Mouse (Mus musculus) limb, embryonic 11.5 days (tissue): ENCODE data around the gene Tenm4. TPM values are rescaled to one million over a fixed set of nuclear protein-coding genes. Genes with fewer than 3 reads are reported as not detected.
A peak's percentile ranks its signal among the peaks of the same experiment; 100 is the strongest.

Experiments
- ATAC-seq: fragments of 200-750 bp; cut with Nextera tagmentation; 2 replicates; pipeline ENCODE4 v1.8.0; 2017; ENCODE audit warnings: low read depth; ENCODE audit not compliant: insufficient number of reproducible peaks, low FRiP score, low TSS enrichment
- DNase-seq: peaks from one replicate; pipeline ENCODE4 v3.0.0-alpha.2; 2015; ENCODE audit warnings: low spot score
- H3K27ac ChIP-seq: fragments of 300-500 bp; sonication (generic); replicated peaks from 2 replicates; pipeline ENCODE4 v1.5.1; 2014; ENCODE audit warnings: low read depth, mild to moderate bottlenecking, low read length
- H3K27me3 ChIP-seq: fragments of 300-500 bp; sonication (generic); 2 replicates; pipeline ENCODE4 v1.6.1; 2014; ENCODE audit warnings: mild to moderate bottlenecking, low read length, mixed read lengths; ENCODE audit not compliant: control insufficient read depth, insufficient read depth
- H3K36me3 ChIP-seq: fragments of 300-500 bp; sonication (generic); 2 replicates; pipeline ENCODE4 v1.6.1; 2014; ENCODE audit warnings: mild to moderate bottlenecking, low read length, moderate library complexity, mixed read lengths; ENCODE audit not compliant: control insufficient read depth, insufficient read depth
- H3K4me1 ChIP-seq: fragments of 300-500 bp; sonication (generic); 2 replicates; pipeline ENCODE4 v1.6.1; 2014; ENCODE audit warnings: low read length, mixed read lengths; ENCODE audit not compliant: control insufficient read depth, insufficient read depth
- H3K4me2 ChIP-seq: fragments of 300-500 bp; sonication (generic); 2 replicates; pipeline ENCODE4 v1.6.1; 2014; ENCODE audit warnings: low read depth, mild to moderate bottlenecking, moderate library complexity; ENCODE audit not compliant: severe bottlenecking
- H3K4me3 ChIP-seq: fragments of 300-500 bp; sonication (generic); 2 replicates; pipeline ENCODE4 v1.5.1; 2014; ENCODE audit warnings: low read depth, low read length
- H3K9ac ChIP-seq: fragments of 300-500 bp; sonication (generic); 2 replicates; pipeline ENCODE4 v1.6.1; 2014; ENCODE audit warnings: mild to moderate bottlenecking, low read length
- H3K9me3 ChIP-seq: fragments of 300-500 bp; sonication (generic); 2 replicates; pipeline ENCODE4 v1.6.1; 2016; ENCODE audit warnings: low read length; ENCODE audit not compliant: control insufficient read depth
- WGBS: fragments of 180-500 bp; shearing (Covaris S2); extraction: QIAGEN DNeasy Blood & Tissue Kit; methylation state at CpG from one replicate; pipeline ENCODE4 v1.1.7; 2014; 5-methylcytosine and 5-hydroxymethylcytosine counted together
- polyA plus RNA-seq: library from polyadenylated mRNA; unstranded; fragments of >200 nt; fragmentation: Nextera tagmentation; extraction: Ambion mirVana; gene quantifications from 2 replicates; pipeline ENCODE4 v1.2.1, GENCODE M21; 2014

Gene Tenm4
- polyA plus RNA-seq, result 43.1 and 45.1 TPM in 2 replicates

DNA sequence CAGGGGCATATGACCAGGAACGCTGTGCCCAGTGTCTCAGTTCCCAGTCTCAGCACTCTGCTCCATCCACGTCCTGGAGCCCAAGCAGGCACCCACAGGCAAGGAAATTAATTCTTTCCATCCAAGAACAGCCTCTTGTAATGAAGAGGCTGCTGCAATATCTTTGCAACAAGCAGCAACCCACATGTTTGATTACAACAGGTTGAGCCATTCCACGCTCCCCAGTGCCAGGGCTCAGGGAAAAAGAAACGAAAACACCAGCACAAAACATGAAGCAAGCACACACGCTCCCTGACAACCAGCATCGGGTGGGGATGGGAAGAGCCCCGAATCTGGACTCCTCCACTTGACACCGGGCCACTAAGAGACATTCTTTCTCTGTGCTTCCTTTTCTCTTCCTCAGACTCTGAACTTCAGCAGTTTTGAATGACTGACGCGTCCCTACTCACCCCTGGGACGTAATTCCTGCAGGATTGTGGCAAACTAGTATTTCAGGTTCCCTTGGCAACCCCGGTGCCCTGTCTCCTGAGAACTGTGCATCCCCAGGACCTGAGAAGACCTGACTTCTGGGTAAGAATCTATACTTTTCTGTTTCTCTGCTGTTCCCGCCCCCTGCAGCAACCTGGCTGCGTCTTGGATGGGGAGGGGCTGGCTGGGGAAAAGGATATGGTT, at the start of gene Tenm4:
Tenm4 (plus strand) TSS at position 323 of the 672 bp plus-strand sequence.
- Histone ChIP-seq H3K9me3 (no peaks in the 10 kb centered on the region), H3K9ac (no peak within 1 kb of the TSS), H3K27me3 (no peaks in the 10 kb centered on the region), H3K4me1 (peaks cover 8% of the 10 kb centered on the region; the same call in 1 of the 2 replicates), H3K36me3 (no peaks in the 10 kb centered on the region), H3K4me3 (no peak within 1 kb of the TSS), H3K27ac (no peak within 1 kb of the TSS), H3K4me2 (no peak within 1 kb of the TSS)
- 41% methylated on average over 14 of the region's 14 CpGs for WGBS
- DNase-seq (no peak), ATAC-seq (no peak)

GRCm38 (mm10) chr7:96130763-96131162, 40.3 kb upstream of the Tenm4 start:
- Histone ChIP-seq H3K9ac (no peak overlapping the region), H3K4me3 (no peak overlapping the region), H3K4me1 (no peaks in the 10 kb centered on the region), H3K27me3 (no peaks in the 10 kb centered on the region), H3K27ac (no peak overlapping the region), H3K9me3 (no peaks in the 10 kb centered on the region), H3K36me3 (no peaks in the 10 kb centered on the region), H3K4me2 (no peak overlapping the region)
- DNase-seq (no peak), ATAC-seq (no peak)
- 54% methylated on average over 4 of the region's 4 CpGs for WGBS

- DNase-seq, result no peak
- Histone ChIP-seq H3K9ac (no peak overlapping the region), H3K9me3 (no peaks in the 10 kb centered on the region), H3K4me1 (no peaks in the 10 kb centered on the region), H3K27ac (no peak overlapping the region), H3K36me3 (no peaks in the 10 kb centered on the region), H3K4me3 (no peak overlapping the region), H3K4me2 (no peak overlapping the region), H3K27me3 (no peaks in the 10 kb centered on the region)
- ATAC-seq, result no peak
- WGBS, result 83% methylated on average over 1 of the region's 1 CpGs
These were observed 39.9 kb upstream of the Tenm4 start for GRCm38 (mm10) chr7:96131175-96131574.

DNA sequence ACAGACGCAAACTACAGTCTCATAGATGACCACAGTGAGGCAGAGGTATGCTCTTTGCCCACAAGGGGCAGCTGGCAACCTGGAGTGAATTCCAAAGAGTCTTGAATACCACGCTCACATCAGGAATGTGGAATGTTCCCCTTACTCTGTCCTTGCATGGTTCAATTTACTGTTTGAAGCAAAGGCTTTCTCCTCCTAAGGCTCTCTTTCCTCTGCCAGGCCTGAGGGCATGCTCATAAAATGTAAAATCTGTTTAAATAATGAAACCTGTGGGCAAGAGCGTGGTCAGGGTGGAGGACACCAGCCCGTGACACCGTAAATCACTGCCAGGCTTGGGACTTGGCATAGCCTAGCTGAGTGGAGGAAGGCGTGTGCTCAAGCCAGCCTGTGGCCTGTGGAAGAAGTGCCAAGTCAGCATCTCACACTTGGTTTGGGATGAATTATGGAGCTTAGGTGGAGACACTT, 34.5 kb upstream of the Tenm4 start:
- H3K9me3 ChIP-seq, result no peaks in the 10 kb centered on the region
- WGBS, result 82% methylated on average over 6 of the region's 6 CpGs
- ATAC-seq (no peak), DNase-seq (no peak)
- H3K36me3 ChIP-seq, result no peaks in the 10 kb centered on the region
- H3K27me3 ChIP-seq, result no peaks in the 10 kb centered on the region
- no peak overlapping the region for H3K4me2 ChIP-seq
- no peak overlapping the region for H3K27ac ChIP-seq
- H3K4me3 ChIP-seq, result no peak overlapping the region
- no peak overlapping the region for H3K9ac ChIP-seq
- H3K4me1 ChIP-seq, result no peaks in the 10 kb centered on the region

- Histone ChIP-seq H3K9ac (no peak overlapping the region), H3K4me3 (no peak overlapping the region), H3K9me3 (no peaks in the 10 kb centered on the region), H3K4me1 (no peaks in the 10 kb centered on the region), H3K27ac (no peak overlapping the region), H3K36me3 (no peaks in the 10 kb centered on the region), H3K4me2 (no peak overlapping the region), H3K27me3 (no peaks in the 10 kb centered on the region)
- no peak for ATAC-seq
- DNase-seq, result no peak
- 88% methylated on average over 4 of the region's 4 CpGs for WGBS
These were observed 29.2 kb upstream of the Tenm4 start for GRCm38 (mm10) chr7:96141876-96142275.

GRCm38 (mm10) chr7:96142973-96143596, 28.0 kb upstream of the Tenm4 start:
- Histone ChIP-seq H3K27me3 (no peaks in the 10 kb centered on the region), H3K4me3 (no peak overlapping the region), H3K36me3 (no peaks in the 10 kb centered on the region), H3K9me3 (no peaks in the 10 kb centered on the region), H3K4me1 (no peaks in the 10 kb centered on the region), H3K9ac (no peak overlapping the region), H3K27ac (no peak overlapping the region), H3K4me2 (no peak overlapping the region)
- DNase-seq, result no peak
- ATAC-seq, result no peak
- 77% methylated on average over 3 of the region's 3 CpGs for WGBS

DNA sequence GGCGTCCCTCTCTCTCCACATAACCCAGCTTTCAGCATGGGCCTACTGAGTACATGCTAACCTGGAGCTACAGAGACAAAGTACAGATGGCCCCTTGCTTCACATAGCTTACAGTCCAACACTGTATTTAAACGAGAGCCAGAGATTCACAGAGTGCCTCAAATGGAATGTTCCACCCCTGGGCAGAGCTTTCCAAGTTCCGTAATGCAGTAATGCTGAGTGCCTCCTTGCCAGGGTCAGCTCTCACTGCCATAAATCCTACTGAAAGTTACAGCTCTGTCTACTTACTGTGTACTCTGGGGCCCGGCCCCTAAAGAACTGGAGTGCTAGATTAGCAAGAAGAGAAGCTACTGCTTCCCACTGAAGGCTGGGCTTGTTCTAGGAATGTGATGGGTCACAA, 23.6 kb upstream of the Tenm4 start:
- no peaks in the 10 kb centered on the region for H3K36me3 ChIP-seq
- no peak overlapping the region for H3K27ac ChIP-seq
- no peak overlapping the region for H3K4me2 ChIP-seq
- DNase-seq (no peak), ATAC-seq (peak; percentile 35; the same call in 1 of the 2 replicates)
- H3K9me3 ChIP-seq, result no peaks in the 10 kb centered on the region
- no peaks in the 10 kb centered on the region for H3K27me3 ChIP-seq
- no peak overlapping the region for H3K9ac ChIP-seq
- no peaks in the 10 kb centered on the region for H3K4me1 ChIP-seq
- no peak overlapping the region for H3K4me3 ChIP-seq
- WGBS, result 54% methylated on average over 4 of the region's 4 CpGs

- no peak overlapping the region for H3K4me3 ChIP-seq
- no peaks in the 10 kb centered on the region for H3K27me3 ChIP-seq
These were observed 22.9 kb upstream of the Tenm4 start for GRCm38 (mm10) chr7:96148191-96148590.

More at GRCm38 (mm10) chr7:96148191-96148590, 22.9 kb upstream of the Tenm4 start:
- no peak overlapping the region for H3K9ac ChIP-seq
- no peaks in the 10 kb centered on the region for H3K4me1 ChIP-seq
- no peak overlapping the region for H3K4me2 ChIP-seq
- H3K27ac ChIP-seq, result no peak overlapping the region
- H3K9me3 ChIP-seq, result no peaks in the 10 kb centered on the region
- no peak for DNase-seq
- no peaks in the 10 kb centered on the region for H3K36me3 ChIP-seq
- no peak for ATAC-seq
- 88% methylated on average over 4 of the region's 4 CpGs for WGBS
